Mouse (Mus musculus): ENCODE results near the gene Ctxn1.
A peak's percentile ranks its signal among the peaks of the same experiment; 100 is the strongest.

The Ctxn1 gene

GRCm38 (mm10) chr8:4250306-4250970, 8.6 kb downstream of the Ctxn1 start:
- peak; percentile 81 to 92 for DNase-seq (ENCODE audit: low spot score in 2 of 2)

GRCm38 (mm10) chr8:4249213-4249612, 9.9 kb downstream of the Ctxn1 start:
- no peak for DNase-seq (ENCODE audit: low spot score in 2 of 2)

DNA sequence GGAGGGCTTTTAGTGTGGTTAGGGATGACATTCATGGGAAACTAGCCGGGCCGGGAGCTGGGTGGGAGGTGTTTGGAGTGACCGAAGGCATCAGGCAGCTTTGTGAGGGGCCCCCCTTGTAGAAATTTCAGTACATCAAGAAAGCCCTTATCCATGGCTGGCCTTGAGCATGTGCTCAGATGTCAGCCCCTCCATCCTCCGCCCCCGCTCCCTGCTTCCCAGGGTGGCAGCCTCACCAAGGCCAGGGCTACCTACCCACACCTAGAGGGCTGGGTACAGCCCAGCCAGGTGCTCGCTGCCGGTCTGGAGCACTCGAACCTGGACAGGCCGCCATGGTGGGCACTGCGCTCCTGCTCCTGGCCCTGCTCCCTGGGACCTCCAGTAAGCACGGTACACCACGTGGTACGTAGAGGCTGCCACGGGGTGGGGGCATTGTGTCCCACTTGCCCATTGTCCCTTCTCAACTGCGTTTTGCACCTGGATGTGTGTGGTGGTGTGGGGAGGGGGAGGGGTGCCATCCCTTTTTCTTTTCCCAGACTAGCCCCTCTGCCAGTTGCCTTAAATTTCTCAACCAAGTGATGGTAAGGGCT, 11.0 kb downstream of the Ctxn1 start, which contains the start of gene Tgfbr3l:
Gene Tgfbr3l, plus strand, starts transcription at position 264 of the 590 bp plus-strand sequence.
- no peak for DNase-seq (ENCODE audit: low spot score in 2 of 2)

DNA sequence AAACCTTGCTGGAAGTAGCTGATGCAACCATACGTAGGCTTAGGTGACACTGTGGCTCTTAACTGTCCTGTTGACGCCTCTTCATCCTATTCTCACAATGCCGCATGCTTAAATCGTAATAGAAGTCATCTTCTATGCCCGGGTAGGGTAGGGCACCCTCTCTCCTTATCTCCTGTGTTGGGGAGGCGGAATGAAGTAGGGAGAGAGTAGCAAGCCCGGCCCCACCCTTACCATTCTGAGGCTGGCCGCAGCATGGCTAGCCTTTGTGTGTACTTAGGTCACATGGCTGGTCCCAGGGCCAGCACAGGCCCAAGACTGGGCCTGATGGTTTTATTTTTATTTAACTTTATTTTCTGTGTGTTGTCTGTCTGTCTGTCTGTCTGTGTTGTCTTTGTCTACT, 11.8 kb downstream of the Ctxn1 start:
- no peak for DNase-seq (ENCODE audit: low spot score in 2 of 2)

DNA sequence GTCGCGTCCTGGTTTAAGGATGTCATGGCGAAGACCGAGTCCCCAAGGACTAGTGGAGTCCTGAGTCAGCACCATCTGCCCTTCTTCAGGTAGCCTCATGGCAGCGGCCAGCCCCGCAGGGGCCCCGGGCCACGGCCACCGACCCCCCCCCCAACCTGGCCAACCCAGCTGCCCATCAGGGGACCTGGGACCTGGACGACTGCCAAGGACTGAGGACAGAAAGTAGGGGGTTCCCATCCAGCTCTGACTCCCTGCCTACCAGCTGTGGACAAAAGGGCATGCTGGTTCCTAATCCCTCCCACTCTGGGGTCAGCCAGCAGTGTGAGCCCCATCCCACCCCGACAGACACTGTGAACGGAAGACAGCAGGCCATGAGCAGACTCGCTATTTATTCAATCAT, 13.3 kb downstream of the Ctxn1 start:
- no peak for DNase-seq (ENCODE audit: low spot score in 2 of 2)

DNA sequence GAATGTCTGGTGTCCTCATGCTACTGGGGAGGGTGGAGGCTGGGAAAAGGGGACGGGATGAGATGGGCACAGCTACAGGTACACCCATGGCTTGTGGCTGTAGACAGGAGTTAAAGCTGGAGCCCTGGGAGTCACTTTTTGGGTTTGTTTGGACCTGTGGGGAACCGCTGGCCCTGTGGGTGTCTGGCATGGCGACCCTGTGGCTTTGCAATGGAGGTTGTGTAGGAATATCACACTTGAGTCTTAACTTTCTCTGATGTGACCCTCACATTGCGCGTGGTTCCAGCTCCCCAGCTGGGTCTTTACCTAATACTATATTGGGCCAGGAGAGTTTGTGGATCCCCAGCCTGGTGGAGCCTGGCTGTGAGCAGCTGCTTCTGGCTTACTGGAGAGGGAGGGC, 14.0 kb downstream of the Ctxn1 start:
- no peak for DNase-seq (ENCODE audit: low spot score in 2 of 2)

DNA sequence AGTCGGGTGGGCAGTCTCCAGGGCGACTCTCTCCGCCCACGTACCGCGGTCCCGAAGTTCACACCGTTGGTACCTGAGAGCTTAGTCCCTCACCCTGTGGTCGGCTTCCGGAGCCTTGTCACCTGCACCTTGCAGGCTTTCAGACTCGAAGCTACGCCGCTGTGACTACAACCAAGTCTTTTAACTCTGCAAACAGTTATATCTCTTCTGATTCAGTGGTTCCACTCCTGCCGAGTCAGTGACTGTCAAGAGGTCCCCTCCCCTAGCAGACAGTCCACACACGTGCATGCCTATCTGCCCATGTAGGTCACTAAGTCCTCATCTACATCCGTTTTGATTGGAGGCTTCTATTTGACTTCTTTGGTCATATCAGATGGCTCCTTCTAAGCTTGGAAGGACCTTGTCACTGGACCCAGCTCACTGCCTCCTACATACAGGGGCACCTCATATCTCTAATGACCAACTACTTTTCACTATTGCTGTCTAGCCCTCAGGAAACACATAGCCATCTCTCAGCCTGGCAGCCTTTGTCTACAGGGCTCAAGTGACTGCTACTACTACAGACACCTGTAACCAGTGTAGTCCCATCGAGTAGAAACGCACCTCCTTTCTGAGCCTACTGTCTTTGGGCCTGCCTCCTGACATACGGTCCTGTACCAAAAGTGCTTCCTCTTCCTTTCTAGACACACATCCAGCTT, 19.7 kb downstream of the Ctxn1 start:
- DNase-seq (ENCODE audit: low spot score in 2 of 2): no peak

DNA sequence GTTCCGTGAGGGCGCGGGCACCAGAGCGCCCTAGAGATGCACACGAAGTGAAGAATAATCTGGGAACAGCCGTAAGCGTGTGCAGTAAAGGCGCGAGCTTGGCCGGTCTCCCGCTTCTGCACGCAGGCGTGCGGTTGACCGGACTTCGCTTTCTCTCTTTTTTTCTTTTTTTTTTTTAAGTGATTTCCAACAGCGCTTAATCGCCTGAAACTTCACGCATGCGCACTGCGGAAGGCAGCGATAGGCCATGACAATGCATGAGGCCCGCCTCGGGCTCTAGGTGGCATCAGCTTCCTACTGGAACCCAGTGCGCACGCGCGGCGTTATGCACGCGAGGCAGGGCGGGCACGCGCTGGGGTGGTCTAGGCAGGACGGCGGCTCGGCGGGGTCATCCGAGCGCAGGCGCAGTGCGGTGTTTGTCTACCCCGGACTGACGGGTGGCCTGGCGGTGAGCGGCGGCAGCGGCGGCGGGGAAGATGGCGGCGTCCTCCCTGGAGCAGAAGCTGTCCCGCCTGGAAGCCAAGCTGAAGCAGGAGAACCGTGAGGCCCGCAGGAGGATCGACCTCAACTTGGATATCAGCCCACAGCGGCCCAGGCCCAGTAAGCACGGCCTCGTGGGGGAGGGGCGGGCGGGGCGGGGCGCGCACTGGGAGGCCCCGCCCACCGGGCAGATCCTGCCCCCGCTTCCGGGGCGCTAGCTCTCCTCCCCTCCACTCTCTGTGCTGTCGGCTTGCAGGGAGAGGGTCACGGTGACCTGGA, 20.5 kb downstream of the Ctxn1 start, which contains the start of the genes Map2k7 and Gm49320:
Gene Map2k7, plus strand, starts transcription at position 307 of the 759 bp plus-strand sequence.
Gene Gm49320, plus strand, starts transcription at position 432 of the 759 bp plus-strand sequence.
- DNase-seq (ENCODE audit: low spot score in 2 of 2): peak; percentile 96 to 99

DNA sequence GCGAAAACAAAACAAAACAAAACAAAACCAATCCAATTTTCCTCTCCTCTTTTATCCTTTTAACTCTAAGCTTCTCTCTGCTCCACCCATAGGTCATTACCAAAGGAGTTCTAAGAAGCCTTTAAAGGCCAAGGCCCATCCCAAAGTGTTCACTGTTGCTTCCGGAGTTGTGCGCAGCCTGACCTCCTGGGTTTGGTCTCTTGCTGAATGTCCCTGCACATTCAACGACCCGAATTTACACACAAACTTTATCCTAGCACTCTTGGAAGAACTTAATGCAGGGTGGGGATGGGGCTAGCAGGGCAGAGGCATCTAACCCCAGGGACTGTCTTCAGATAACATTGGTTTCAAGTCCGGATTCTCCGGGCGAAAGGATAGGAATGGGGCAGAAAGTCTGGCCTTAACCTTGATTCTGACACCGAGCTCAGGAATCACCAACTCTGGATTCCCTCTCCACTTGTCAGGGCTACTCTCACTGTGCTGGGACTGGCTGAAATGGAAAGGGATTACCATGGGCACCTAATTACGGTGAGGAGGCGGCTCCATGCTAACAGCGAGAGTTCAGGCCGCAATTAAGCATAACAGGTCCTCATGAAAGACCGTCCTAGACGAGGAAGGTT, 21.1 kb downstream of the Ctxn1 start:
- no peak for DNase-seq (ENCODE audit: low spot score in 2 of 2)

DNA sequence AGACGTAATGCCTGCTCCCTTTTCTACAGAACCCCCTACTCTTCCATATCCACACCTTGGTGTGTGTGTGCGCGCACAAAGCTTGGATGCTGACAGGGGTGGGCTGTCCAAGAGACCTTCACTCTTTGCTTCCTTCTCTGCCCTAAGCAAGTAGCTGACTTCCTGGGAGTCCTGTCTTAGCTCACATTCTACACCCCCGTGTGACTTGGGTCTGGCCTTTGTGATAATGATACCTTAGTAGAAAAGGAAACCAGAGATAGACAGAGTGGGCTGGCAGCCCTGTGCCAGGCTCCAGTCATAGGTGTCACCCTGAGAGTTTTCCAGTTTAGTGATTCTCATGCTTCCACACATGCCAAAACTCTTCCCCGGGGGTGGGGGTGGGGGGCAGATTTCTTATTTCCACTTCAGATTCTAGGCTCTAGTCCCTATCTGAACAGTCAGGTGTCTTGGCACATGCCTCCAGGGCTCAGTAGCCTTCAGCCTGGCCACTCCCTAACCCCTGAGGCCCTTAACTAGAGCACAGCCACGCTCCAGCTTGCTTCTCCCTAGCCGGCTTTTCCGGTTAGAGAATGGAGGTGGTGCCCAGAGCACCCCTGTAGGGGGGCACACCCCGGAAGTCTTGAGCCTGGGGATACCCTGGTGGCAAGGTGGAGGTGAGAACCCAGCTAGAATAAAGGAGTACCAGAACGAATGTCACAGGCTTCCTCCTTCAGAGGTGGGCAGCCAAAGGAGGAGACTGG, 28.3 kb downstream of the Ctxn1 start:
- no peak for DNase-seq (ENCODE audit: low spot score in 2 of 2)

DNA sequence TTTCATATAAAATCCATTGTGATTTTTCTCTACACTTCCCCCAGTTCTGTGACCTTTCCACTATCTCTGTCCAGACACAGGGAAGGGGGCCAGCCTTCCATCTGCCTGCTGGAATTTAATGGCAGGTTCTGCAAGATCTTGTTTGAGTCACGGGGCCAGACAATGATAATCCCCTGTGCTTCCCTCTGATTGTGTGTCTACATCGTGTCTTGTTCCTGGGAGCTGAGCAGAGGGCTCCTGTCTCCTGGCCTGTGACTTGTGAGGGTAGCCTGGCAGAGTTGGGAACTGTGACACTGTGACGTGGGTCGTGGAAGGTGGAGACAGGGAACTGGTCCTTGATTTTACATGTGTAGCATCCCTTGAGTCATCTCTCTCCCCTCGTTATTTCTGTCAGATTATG, 29.3 kb downstream of the Ctxn1 start:
- no peak for DNase-seq (ENCODE audit: low spot score in 2 of 2)

- DNase-seq (ENCODE audit: low spot score in 2 of 2): no peak
These were observed 31.2 kb downstream of the Ctxn1 start for GRCm38 (mm10) chr8:4227919-4228318.

GRCm38 (mm10) chr8:4226739-4227347, 32.2 kb downstream of the Ctxn1 start, which contains the start of gene Lrrc8e:
Gene Lrrc8e, plus strand, starts transcription at chr8:4226827.
- no peak for DNase-seq (ENCODE audit: low spot score in 2 of 2)

GRCm38 (mm10) chr8:4226323-4226722, 32.8 kb downstream of the Ctxn1 start:
- DNase-seq (ENCODE audit: low spot score in 2 of 2): no peak

DNA sequence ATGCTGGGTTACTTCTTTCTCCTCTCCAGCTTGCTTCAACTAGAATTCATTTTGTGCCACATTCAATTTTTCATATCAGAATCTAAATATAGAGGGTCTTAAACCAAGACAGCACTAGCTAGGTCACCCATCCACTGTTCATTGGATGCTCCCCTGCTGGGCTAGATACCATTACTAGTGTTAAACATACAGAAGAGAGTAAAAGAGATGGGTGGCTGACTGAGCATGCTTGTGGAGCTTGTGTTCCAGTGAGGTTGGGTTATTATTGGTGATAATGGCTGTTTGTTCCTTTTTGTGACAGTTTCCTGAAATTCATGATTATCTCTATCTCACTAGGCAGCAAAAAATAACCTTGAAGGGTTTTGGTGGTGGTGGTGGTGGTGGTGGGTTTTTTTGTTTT, 37.0 kb downstream of the Ctxn1 start:
- no peak for DNase-seq (ENCODE audit: low spot score in 2 of 2)

- DNase-seq (ENCODE audit: low spot score in 2 of 2): no peak
These were observed 39.5 kb downstream of the Ctxn1 start for GRCm38 (mm10) chr8:4219617-4220016.

- no peak for DNase-seq (ENCODE audit: low spot score in 2 of 2)
These were observed 42.1 kb downstream of the Ctxn1 start, which contains the start of gene Prr36 for GRCm38 (mm10) chr8:4216791-4217621. Gene Prr36, minus strand, starts transcription at chr8:4217459.

- DNase-seq (ENCODE audit: low spot score in 2 of 2): no peak
These were observed 42.8 kb downstream of the Ctxn1 start for GRCm38 (mm10) chr8:4216296-4216695.

All from spleen, postnatal 10 days (tissue).